Mouse (Mus musculus): ENCODE results near the gene B3galt2. TPM values are rescaled to one million over a fixed set of nuclear protein-coding genes. Genes with fewer than 3 reads are reported as not detected.
"Not testable (repeated sequence)": the region's sequence is repeated elsewhere in the genome, so short reads cannot be mapped to it uniquely, and the experiment has no call there.

B3galt2 gene
- polyA plus RNA-seq, 1 experiment from 2014 or later: not detected

DNA sequence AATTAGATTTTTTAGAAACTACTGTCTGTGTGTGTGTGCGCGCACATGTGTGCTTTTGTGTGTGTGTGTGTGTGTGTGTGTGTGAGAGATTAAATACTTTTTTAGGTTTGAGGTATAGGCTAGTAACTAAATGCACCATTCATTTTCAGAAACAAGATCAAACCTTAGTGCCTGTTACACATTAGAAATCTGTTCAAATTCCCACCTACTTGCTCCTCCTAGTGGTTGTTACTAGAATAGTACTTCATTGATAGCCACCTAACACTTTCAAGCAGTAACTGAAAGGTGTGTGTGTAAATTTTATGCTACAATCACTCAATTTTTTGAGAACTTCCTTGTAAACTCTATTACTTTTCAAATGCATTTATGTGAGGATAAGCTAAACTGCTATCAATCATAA lies 3.8 kb downstream of the B3galt2 start:
- DNase-seq (ENCODE audit: low read depth, low spot score) (peak; percentile 17), ATAC-seq (peak; percentile 78)
- CTCF ChIA-PET: interaction anchor here (0.9 to 1.4 kb wide), 4 partner anchors 9 to 13 kb away, joined by 3 to 6 read pairs (median 4); no protein-coding TSS in a partner anchor
- H3K27me3 ChIP-seq: no peaks in the 10 kb centered on the region
- in situ Hi-C loops (cut with MboI; ENCODE audit: low pct_unique_long_range_greater_than_20kb): loop anchor here (10.0 kb wide), 1 partner anchor 1679 kb away; no protein-coding TSS in a partner anchor
- POLR2A ChIA-PET: no interaction called here
- TF ChIP-seq CTCF (IDR thresholded peaks at IDR 0.05): peak; percentile 57

DNA sequence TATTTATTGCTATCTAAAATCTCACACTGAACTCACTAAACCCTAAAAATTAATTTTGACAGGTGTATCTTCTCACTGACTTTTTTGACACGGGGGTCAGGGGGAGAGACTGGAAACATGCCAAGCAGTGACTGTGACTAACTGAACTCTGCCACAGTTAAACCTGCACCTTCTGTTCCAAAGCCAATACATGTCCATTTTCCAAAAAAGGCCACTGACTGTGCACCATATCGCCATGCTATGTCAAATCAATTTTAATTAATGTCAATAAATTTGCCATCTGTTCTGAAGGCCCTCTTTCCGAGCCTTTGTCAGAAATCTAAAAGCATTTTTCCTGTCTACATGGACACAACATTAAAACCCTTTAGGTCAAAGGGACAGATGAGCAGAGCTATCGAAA lies 4.9 kb downstream of the B3galt2 start:
- H3K27me3 ChIP-seq: no peaks in the 10 kb centered on the region
- ChIA-PET CTCF (interaction anchor here (1.2 kb wide), 1 partner anchor 13 kb away, joined by 3 read pairs; no protein-coding TSS in a partner anchor), POLR2A (no interaction called here)
- in situ Hi-C loops (cut with MboI; ENCODE audit: low pct_unique_long_range_greater_than_20kb): loop anchor here (10.0 kb wide), 1 partner anchor 1681 kb away; no protein-coding TSS in a partner anchor
- DNase-seq (ENCODE audit: low read depth, low spot score): no peak
- TF ChIP-seq CTCF (IDR thresholded peaks at IDR 0.05): no peak
- ATAC-seq: no peak

DNA sequence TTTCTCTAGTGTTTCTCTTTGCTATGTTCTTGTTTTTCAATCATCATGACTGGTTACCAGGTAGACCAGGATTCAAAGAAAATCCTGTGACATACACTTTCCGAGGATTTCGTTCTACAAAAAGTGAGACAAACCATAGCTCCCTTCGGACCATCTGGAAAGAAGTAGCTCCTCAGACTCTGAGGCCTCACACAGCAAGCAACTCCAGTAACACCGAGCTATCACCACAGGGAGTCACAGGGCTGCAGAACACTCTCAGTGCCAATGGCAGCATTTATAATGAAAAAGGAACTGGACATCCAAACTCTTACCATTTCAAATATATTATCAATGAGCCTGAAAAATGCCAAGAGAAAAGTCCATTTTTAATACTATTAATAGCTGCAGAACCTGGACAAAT lies 5.8 kb downstream of the B3galt2 start:
- DNase-seq (ENCODE audit: low read depth, low spot score): no peak
- in situ Hi-C loops (cut with MboI; ENCODE audit: low pct_unique_long_range_greater_than_20kb): loop anchor here (10.0 kb wide), 1 partner anchor 1681 kb away; no protein-coding TSS in a partner anchor
- ChIA-PET POLR2A (no interaction called here), CTCF (interaction anchor here (0.7 to 1.3 kb wide), 5 partner anchors 10 to 44 kb away, joined by 3 to 4 read pairs (median 3); no protein-coding TSS in a partner anchor)
- no peaks in the 10 kb centered on the region for H3K27me3 ChIP-seq
- ATAC-seq: no peak
- TF ChIP-seq CTCF (IDR thresholded peaks at IDR 0.05): no peak

DNA sequence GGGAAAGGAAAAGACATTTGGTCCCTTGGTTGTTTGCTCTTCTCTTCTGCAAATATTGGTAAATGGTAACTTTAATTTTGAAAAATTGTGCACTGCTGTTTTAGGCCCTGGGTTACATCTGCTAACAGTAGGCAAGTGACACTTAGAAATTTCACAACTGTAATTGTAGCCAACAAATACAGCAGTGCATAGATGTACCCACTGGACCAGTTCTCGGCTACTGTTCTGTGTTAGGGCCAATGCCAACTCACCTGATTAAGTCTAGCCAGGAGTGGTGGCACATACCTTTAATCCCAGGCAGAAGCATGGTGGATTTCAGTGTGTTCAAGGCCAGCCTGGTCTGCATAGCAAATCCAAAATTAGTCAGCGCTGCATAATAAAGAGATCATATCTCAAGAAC lies 9.9 kb downstream of the B3galt2 start:
- no peak for TF ChIP-seq CTCF (IDR thresholded peaks at IDR 0.05)
- no peaks in the 10 kb centered on the region for H3K27me3 ChIP-seq
- in situ Hi-C loops (cut with MboI; ENCODE audit: low pct_unique_long_range_greater_than_20kb): no loop called here
- no peak for ATAC-seq
- ChIA-PET CTCF (no interaction called here), POLR2A (no interaction called here)
- no peak for DNase-seq (ENCODE audit: low read depth, low spot score)

DNA sequence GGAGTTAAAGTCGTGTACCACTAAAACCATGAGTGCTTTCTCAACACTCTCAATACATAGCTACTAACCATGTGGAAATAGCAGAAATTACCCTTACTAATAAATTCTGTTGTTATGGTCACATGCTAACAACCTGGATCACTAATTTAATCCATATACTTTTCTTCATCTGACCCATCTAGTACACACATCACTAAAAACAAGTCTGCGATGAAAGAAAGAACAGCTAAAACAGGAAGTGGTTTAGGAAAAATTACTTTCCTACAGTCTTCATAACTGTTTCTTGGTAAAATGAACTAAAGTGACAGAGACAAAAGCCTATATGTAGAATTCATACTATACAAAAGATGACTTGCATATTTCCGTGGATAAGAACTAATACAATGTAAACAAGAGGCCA lies 13.2 kb downstream of the B3galt2 start:
- DNase-seq (ENCODE audit: low read depth, low spot score) (no peak), ATAC-seq (no peak)
- in situ Hi-C loops (cut with MboI; ENCODE audit: low pct_unique_long_range_greater_than_20kb): no loop called here
- ChIA-PET CTCF (interaction anchor here (2.7 kb wide), 1 partner anchor 10 kb away, joined by 6 read pairs; no protein-coding TSS in a partner anchor), POLR2A (no interaction called here)
- no peak for TF ChIP-seq CTCF (IDR thresholded peaks at IDR 0.05)
- no peaks in the 10 kb centered on the region for H3K27me3 ChIP-seq

DNA sequence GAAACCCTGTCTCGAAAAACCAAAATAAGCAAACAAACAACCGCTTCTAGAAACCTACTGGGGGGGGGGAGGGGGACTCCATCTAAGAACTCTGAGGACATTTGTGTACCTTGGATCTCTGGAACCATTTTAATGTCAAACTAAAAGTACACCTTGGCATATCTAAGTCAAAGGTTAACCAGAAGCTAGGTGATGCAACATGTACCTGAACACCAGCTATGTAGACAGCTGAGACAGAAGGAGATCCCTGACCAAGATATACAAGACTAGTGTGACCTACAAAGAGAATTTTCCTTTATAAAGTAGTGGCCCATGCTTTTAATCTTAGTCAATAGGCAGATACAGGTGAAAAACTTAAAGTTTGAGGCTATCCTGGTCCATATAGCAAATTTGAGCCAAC lies 22.7 kb downstream of the B3galt2 start:
- no peak for ATAC-seq
- ChIA-PET CTCF (no interaction called here), POLR2A (no interaction called here)
- in situ Hi-C loops (cut with MboI; ENCODE audit: low pct_unique_long_range_greater_than_20kb): no loop called here
- no peak for TF ChIP-seq CTCF (IDR thresholded peaks at IDR 0.05)
- no peaks in the 10 kb centered on the region for H3K27me3 ChIP-seq
- no peak for DNase-seq (ENCODE audit: low read depth, low spot score)

DNA sequence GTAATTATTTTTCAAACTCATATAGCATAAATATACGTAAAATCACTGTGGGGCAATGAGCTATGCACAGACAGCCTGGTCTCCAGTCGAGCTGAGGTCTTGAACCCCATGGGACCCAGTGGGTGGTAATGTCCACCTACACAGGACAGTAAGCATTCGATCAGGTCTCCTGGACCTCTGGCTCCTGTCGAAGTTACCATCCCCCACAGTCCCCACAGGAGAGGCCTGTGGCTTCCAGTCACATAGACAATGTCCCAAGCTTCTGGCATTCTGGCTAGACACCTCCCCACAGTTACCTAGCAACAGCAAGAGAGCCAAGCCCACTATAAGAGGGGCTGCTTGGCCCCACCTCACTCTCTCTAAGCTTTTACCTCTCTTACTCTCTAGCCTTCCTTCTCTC lies 24.3 kb downstream of the B3galt2 start:
- DNase-seq (ENCODE audit: low read depth, low spot score); CTCF ChIA-PET; POLR2A ChIA-PET; H3K27me3 ChIP-seq; in situ Hi-C loops (cut with MboI; ENCODE audit: low pct_unique_long_range_greater_than_20kb); ATAC-seq: not testable (repeated sequence)

DNA sequence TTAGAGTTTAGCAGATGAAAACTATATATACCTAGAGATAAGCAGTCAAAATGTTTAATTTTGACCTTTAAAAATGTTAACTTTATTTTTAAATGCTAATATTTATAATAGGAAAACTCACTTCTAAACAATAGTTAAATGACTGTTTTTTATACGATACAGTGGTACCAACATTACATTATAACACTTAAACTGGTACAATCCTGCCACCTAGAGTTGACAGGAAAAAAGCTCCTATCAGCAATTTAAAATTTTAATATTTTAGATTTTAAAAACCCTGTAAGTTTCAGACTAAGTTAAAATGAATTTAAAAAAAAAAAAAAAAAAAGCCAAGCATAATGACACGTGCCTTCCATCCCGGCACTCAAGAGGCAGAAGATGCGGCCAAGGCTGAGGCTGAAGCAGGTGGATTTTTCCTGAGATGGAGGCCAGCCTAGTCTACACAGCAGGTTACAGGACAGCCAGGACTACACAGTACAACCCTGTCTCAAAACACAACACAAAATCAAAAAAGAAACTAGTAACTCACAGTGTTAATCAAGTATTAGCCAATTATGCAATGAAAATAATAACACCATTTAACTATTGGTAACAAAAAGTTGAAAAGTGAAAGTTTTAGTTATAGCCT lies 35.4 kb downstream of the B3galt2 start:
- DNase-seq (ENCODE audit: low read depth, low spot score) (no peak), ATAC-seq (no peak)
- H3K27me3 ChIP-seq: no peaks in the 10 kb centered on the region
- peak; percentile 34 for TF ChIP-seq CTCF (IDR thresholded peaks at IDR 0.05)
- ChIA-PET CTCF (no interaction called here), POLR2A (no interaction called here)
- in situ Hi-C loops (cut with MboI; ENCODE audit: low pct_unique_long_range_greater_than_20kb): no loop called here

DNA sequence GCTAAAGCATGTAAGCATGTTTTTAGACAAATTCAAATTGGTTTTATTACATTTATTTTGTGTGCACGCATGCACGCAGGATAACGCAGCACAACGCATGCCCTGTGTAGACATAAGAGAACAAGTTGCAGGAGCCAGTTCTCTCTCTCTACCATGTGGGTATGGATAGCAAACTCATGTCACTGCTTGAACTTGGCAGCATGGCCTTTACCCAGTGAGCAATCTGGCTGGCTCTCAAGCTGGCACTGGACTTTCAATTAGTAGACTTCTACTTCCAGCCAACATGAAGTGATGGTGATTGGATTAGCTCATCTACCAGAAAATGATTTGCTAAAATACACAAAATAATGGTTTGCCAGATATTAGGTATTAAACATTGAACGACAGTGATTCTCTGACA lies 40.6 kb downstream of the B3galt2 start:
- no peaks in the 10 kb centered on the region for H3K27me3 ChIP-seq
- DNase-seq (ENCODE audit: low read depth, low spot score): no peak
- ATAC-seq: no peak
- CTCF ChIA-PET: interaction anchor here (1.3 to 2.9 kb wide), 2 partner anchors 8 to 21 kb away, joined by 3 to 10 read pairs; no protein-coding TSS in a partner anchor
- POLR2A ChIA-PET: no interaction called here
- in situ Hi-C loops (cut with MboI; ENCODE audit: low pct_unique_long_range_greater_than_20kb): no loop called here
- TF ChIP-seq CTCF (IDR thresholded peaks at IDR 0.05): no peak

DNA sequence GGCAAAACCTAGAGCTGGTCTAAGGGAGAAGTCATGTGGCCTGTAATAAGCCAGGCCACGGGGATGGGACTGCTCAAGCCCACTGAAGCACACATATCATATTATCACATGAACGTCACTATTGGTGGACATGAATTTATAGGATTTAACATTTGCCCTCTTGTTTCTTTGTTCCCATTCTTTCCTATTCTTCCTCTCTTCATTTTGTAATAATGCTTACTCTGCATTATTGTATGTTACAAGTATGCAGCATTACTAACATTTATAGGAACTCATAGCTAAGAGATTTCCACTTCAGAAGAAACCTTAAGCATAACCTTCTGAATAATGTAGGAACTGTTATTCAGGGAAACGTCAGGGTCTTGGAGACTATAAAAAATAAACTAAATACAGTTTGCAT lies 44.4 kb downstream of the B3galt2 start:
- CTCF ChIA-PET: interaction anchor here (1.2 kb wide), 1 partner anchor 13 kb away, joined by 3 read pairs; no protein-coding TSS in a partner anchor

DNA sequence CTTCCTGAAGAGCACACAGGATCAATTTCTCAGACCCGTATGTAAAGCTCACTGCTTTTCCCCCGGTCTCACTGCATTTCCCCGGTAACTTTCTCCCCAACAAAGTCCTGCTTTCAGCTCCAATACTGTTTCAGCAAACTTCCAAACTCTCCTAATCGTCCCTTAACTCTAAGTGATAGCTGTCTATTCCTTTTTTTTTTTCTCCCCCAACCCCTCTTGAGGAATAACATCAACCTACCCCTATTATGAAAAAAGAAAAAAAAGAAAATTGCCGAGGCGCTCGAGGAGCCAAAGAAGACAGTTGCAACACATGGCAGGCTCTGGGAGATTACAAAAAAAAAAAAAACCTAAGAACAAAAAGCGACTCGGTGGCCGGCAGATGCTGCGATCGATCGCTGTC lies 61.3 kb downstream of the B3galt2 start:
- peak; percentile 1 for ATAC-seq
- peaks cover 6% of the 10 kb centered on the region for H3K27me3 ChIP-seq
- ChIA-PET CTCF (interaction anchor here (0.7 kb wide), 1 partner anchor 29 kb away, joined by 3 read pairs; no protein-coding TSS in a partner anchor), POLR2A (interaction anchor here (0.6 to 1.0 kb wide), 4 partner anchors 10 to 79 kb away, joined by 3 to 7 read pairs (median 5); no protein-coding TSS in a partner anchor)
- DNase-seq (ENCODE audit: low read depth, low spot score): no peak
- no peak for TF ChIP-seq CTCF (IDR thresholded peaks at IDR 0.05)
- in situ Hi-C loops (cut with MboI; ENCODE audit: low pct_unique_long_range_greater_than_20kb): loop anchor here (5.0 kb wide), 1 partner anchor 36 kb away; no protein-coding TSS in a partner anchor

More for the DNA sequence above, 44.4 kb downstream of the B3galt2 start:
- POLR2A ChIA-PET: no interaction called here
- no peak for TF ChIP-seq CTCF (IDR thresholded peaks at IDR 0.05)
- H3K27me3 ChIP-seq: no peaks in the 10 kb centered on the region
- ATAC-seq: no peak
- in situ Hi-C loops (cut with MboI; ENCODE audit: low pct_unique_long_range_greater_than_20kb): no loop called here
- DNase-seq (ENCODE audit: low read depth, low spot score): no peak
